Mouse (Mus musculus) midbrain, postnatal 0 days (tissue): ENCODE data around the gene Vmn1r188. TPM values are rescaled to one million over a fixed set of nuclear protein-coding genes. Genes with fewer than 3 reads are reported as not detected.
"Not testable (repeated sequence)": the region's sequence is repeated elsewhere in the genome, so short reads cannot be mapped to it uniquely, and the experiment has no call there.

Source experiments
- ATAC-seq: fragments of 200-750 bp; cut with Nextera tagmentation; 2 replicates; pipeline ENCODE4 v1.8.0; 2017; ENCODE audit warnings: moderate number of reproducible peaks, mild to moderate bottlenecking, moderate TSS enrichment, moderate library complexity; ENCODE audit not compliant: low FRiP score
- DNase-seq: peaks from one replicate; pipeline ENCODE4 v3.0.0-alpha.2; 2015; ENCODE audit warnings: low spot score
- H3K27ac ChIP-seq: fragments of 300-500 bp; sonication (generic); 2 replicates; pipeline ENCODE4 v1.5.1; 2014; ENCODE audit warnings: low read depth, mild to moderate bottlenecking, low read length, mixed read lengths
- H3K27me3 ChIP-seq: fragments of 300-500 bp; sonication (generic); 2 replicates; pipeline ENCODE4 v1.6.1; 2014; ENCODE audit warnings: low read length, control low read depth, mixed read lengths; ENCODE audit not compliant: insufficient read depth
- H3K36me3 ChIP-seq: fragments of 300-500 bp; sonication (generic); 2 replicates; pipeline ENCODE4 v1.6.1; 2014; ENCODE audit warnings: low read length, control low read depth, mixed read lengths; ENCODE audit not compliant: insufficient read depth
- H3K4me1 ChIP-seq: fragments of 300-500 bp; sonication (generic); 2 replicates; pipeline ENCODE4 v1.6.1; 2014; ENCODE audit warnings: mild to moderate bottlenecking, control low read depth, antibody characterized with exemption, low read length, mixed read lengths; ENCODE audit not compliant: insufficient read depth
- H3K4me2 ChIP-seq: fragments of 300-500 bp; sonication (generic); 2 replicates; pipeline ENCODE4 v1.6.1; 2014; ENCODE audit warnings: low read depth, mild to moderate bottlenecking, low read length, mixed read lengths; ENCODE audit not compliant: poor library complexity, severe bottlenecking
- H3K4me3 ChIP-seq: fragments of 300-500 bp; sonication (generic); 2 replicates; pipeline ENCODE4 v1.5.1; 2014; ENCODE audit warnings: low read depth, mild to moderate bottlenecking, low read length, moderate library complexity
- H3K9ac ChIP-seq: fragments of 300-500 bp; sonication (generic); replicated peaks from 2 replicates; pipeline ENCODE4 v1.6.1; 2014; ENCODE audit warnings: mild to moderate bottlenecking, low read length, moderate library complexity, mixed read lengths; ENCODE audit not compliant: poor library complexity, severe bottlenecking
- H3K9me3 ChIP-seq: fragments of 300-500 bp; sonication (generic); 2 replicates; pipeline ENCODE4 v1.6.1; 2016; ENCODE audit warnings: low read length, control low read depth
- CTCF ChIP-seq: IDR thresholded peaks from 2 replicates; pipeline ENCODE4 v1.5.1; 2016; ENCODE audit warnings: antibody characterized with exemption, mild to moderate bottlenecking
- WGBS: fragments of 180-500 bp; shearing (Covaris S2); extraction: QIAGEN DNeasy Blood & Tissue Kit; methylation state at CpG from one replicate; pipeline ENCODE4 v1.1.7; 2014; 5-methylcytosine and 5-hydroxymethylcytosine counted together
- polyA plus RNA-seq: library from polyadenylated mRNA; unstranded; fragments of >200 nt; fragmentation: Nextera tagmentation; extraction: Ambion mirVana; gene quantifications from 2 replicates; pipeline ENCODE4 v1.2.1, GENCODE M21; 2015
- total RNA-seq: library from RNA; depleted of rRNA; stranded (reverse); fragments of >200 nt; gene quantifications from 2 replicates; pipeline ENCODE4 v1.2.3, GENCODE M21; 2014

The Vmn1r188 gene
- total and polyA plus RNA-seq, 2 experiments from 2014 or later, result not detected

GRCm38 (mm10) chr13:22041651-22042567, 42.3 kb upstream of the Vmn1r188 start:
- H3K4me3 ChIP-seq, result peak overlapping the region; percentile 36
- no peaks in the 10 kb centered on the region for H3K9me3 ChIP-seq
- H3K4me2 ChIP-seq, result peak overlapping the region; percentile 59
- peaks cover 7% of the 10 kb centered on the region; the same call in 1 of the 2 replicates for H3K4me1 ChIP-seq
- TF ChIP-seq CTCF, result no peak
- H3K36me3 ChIP-seq, result no peaks in the 10 kb centered on the region
- no peak for DNase-seq
- WGBS, result 2% methylated on average over 13 of the region's 13 CpGs
- H3K9ac ChIP-seq, result no peak overlapping the region
- no peak for ATAC-seq
- H3K27ac ChIP-seq, result no peak overlapping the region
- H3K27me3 ChIP-seq, result no peaks in the 10 kb centered on the region

- ATAC-seq (peak; percentile 92), DNase-seq (peak; percentile 100)
- peak within 1 kb of the TSS; percentile 59 for H3K4me2 ChIP-seq
- WGBS, result under 1% methylated on average over 36 of the region's 80 CpGs
- H3K36me3 ChIP-seq, H3K27me3 ChIP-seq, H3K9me3 ChIP-seq, H3K27ac ChIP-seq, H3K4me1 ChIP-seq, H3K9ac ChIP-seq: not testable (repeated sequence)
- peak within 1 kb of the TSS; percentile 38 for H3K4me3 ChIP-seq
Measured at GRCm38 (mm10) chr13:22042568-22043502, 41.4 kb upstream of the Vmn1r188 start, which contains the start of the genes Hist1h2ag and Hist1h2bj. TSS of gene Hist1h2ag (minus strand) at chr13:22042944. TSS of gene Hist1h2bj (plus strand) at chr13:22043214.

- DNase-seq (peak; percentile 86), ATAC-seq (peak; percentile 32)
- no peaks in the 10 kb centered on the region for H3K9me3 ChIP-seq
- peak overlapping the region; percentile 38 for H3K4me3 ChIP-seq
- peaks cover 7% of the 10 kb centered on the region; the same call in 1 of the 2 replicates for H3K4me1 ChIP-seq
- H3K27me3 ChIP-seq, result no peaks in the 10 kb centered on the region
- H3K4me2 ChIP-seq, result peak overlapping the region; percentile 44
- H3K27ac ChIP-seq, result no peak overlapping the region
- WGBS, result under 1% methylated on average over 9 of the region's 14 CpGs
- no peaks in the 10 kb centered on the region for H3K36me3 ChIP-seq
- TF ChIP-seq CTCF, result peak; percentile 79
- H3K9ac ChIP-seq, result no peak overlapping the region
Measured at GRCm38 (mm10) chr13:22043503-22044431, 40.5 kb upstream of the Vmn1r188 start.

- Histone ChIP-seq H3K4me3 (no peak overlapping the region), H3K9ac (no peak overlapping the region), H3K4me2 (no peak overlapping the region), H3K9me3 (no peaks in the 10 kb centered on the region), H3K36me3 (no peaks in the 10 kb centered on the region), H3K27ac (no peak overlapping the region), H3K4me1 (peaks cover 7% of the 10 kb centered on the region; the same call in 1 of the 2 replicates), H3K27me3 (no peaks in the 10 kb centered on the region)
- no peak for TF ChIP-seq CTCF
- 91% methylated on average over 6 of the region's 6 CpGs for WGBS
- DNase-seq (no peak), ATAC-seq (no peak)
Measured at GRCm38 (mm10) chr13:22044432-22045155, 39.6 kb upstream of the Vmn1r188 start.

- DNase-seq (no peak), ATAC-seq (no peak)
- 63% methylated on average over 2 of the region's 2 CpGs for WGBS
- Histone ChIP-seq H3K4me3 (no peak overlapping the region), H3K36me3 (no peaks in the 10 kb centered on the region), H3K4me1 (peaks cover 6% of the 10 kb centered on the region; the same call in 1 of the 2 replicates), H3K9ac (no peak overlapping the region), H3K27ac (no peak overlapping the region), H3K27me3 (no peaks in the 10 kb centered on the region), H3K4me2 (no peak overlapping the region), H3K9me3 (no peaks in the 10 kb centered on the region)
- no peak for TF ChIP-seq CTCF
Measured at GRCm38 (mm10) chr13:22045311-22045710, 38.9 kb upstream of the Vmn1r188 start.
